Mouse (Mus musculus) embryonic facial prominence, embryonic 15.5 days (tissue): Measurements from ENCODE around the gene Bms1. TPM values are rescaled to one million over a fixed set of nuclear protein-coding genes. Genes with fewer than 3 reads are reported as not detected.

Source experiments
- ATAC-seq: fragments of 200-750 bp; cut with Nextera tagmentation; 2 replicates; pipeline ENCODE4 v1.8.0; 2017; ENCODE audit warnings: low read depth, moderate TSS enrichment; ENCODE audit not compliant: insufficient number of reproducible peaks, low FRiP score, low TSS enrichment
- H3K27ac ChIP-seq: fragments of 300-500 bp; sonication (generic); replicated peaks from 2 replicates; pipeline ENCODE4 v1.5.1; 2015; ENCODE audit warnings: mild to moderate bottlenecking, inconsistent platforms
- H3K27me3 ChIP-seq: fragments of 300-500 bp; sonication (generic); 2 replicates; pipeline ENCODE4 v1.6.1; 2015; ENCODE audit warnings: inconsistent platforms
- H3K36me3 ChIP-seq: fragments of 300-500 bp; sonication (generic); 2 replicates; pipeline ENCODE4 v1.6.1; 2015; ENCODE audit warnings: mild to moderate bottlenecking, inconsistent platforms
- H3K4me1 ChIP-seq: fragments of 300-500 bp; sonication (generic); 2 replicates; pipeline ENCODE4 v1.6.1; 2015; ENCODE audit warnings: inconsistent platforms
- H3K4me2 ChIP-seq: fragments of 300-500 bp; sonication (generic); replicated peaks from 2 replicates; pipeline ENCODE4 v1.6.1; 2015; ENCODE audit warnings: mild to moderate bottlenecking, inconsistent platforms
- H3K4me3 ChIP-seq: fragments of 300-500 bp; sonication (generic); replicated peaks from 2 replicates; pipeline ENCODE4 v1.5.1; 2015; ENCODE audit warnings: mild to moderate bottlenecking, inconsistent platforms
- H3K9ac ChIP-seq: fragments of 300-500 bp; sonication (generic); 2 replicates; pipeline ENCODE4 v1.6.1; 2015; ENCODE audit warnings: inconsistent platforms
- H3K9me3 ChIP-seq: fragments of 300-500 bp; sonication (generic); replicated peaks from 2 replicates; pipeline ENCODE4 v1.6.1; 2016; ENCODE audit warnings: inconsistent platforms
- WGBS: fragments of 180-500 bp; shearing (Covaris S2); methylation state at CpG from one replicate; pipeline ENCODE4 v1.1.7; 2015; 5-methylcytosine and 5-hydroxymethylcytosine counted together
- polyA plus RNA-seq: library from polyadenylated mRNA; unstranded; fragments of >200 nt; fragmentation: Nextera tagmentation; extraction: Ambion mirVana; gene quantifications from 2 replicates; pipeline ENCODE4 v1.2.1, GENCODE M21; 2015

Gene Bms1
- 31.1 and 32.6 TPM in 2 replicates for polyA plus RNA-seq

- Histone ChIP-seq H3K27ac (peak within 1 kb of the TSS; percentile 88), H3K27me3 (no peaks in the 10 kb centered on the region), H3K4me2 (peak within 1 kb of the TSS; percentile 55), H3K9ac (peak within 1 kb of the TSS; percentile 91), H3K4me3 (peak within 1 kb of the TSS; percentile 98), H3K9me3 (no peaks in the 10 kb centered on the region), H3K4me1 (peaks cover 11% of the 10 kb centered on the region), H3K36me3 (peaks cover 29% of the 10 kb centered on the region)
- WGBS = under 1% methylated on average over 67 of the region's 67 CpGs
- ATAC-seq = peak; percentile 95
These were observed at the start of gene Bms1 for GRCm38 (mm10) chr6:118419050-118419920. Gene Bms1 (minus strand): TSS chr6:118419474.

GRCm38 (mm10) chr6:118462069-118462705 lies 42.9 kb upstream of the Bms1 start:
- 81% methylated on average over 15 of the region's 15 CpGs for WGBS
- no peak overlapping the region for H3K27ac ChIP-seq

GRCm38 (mm10) chr6:118457726-118458125 lies 38.5 kb upstream of the Bms1 start:
- Histone ChIP-seq H3K4me1 (peaks cover 10% of the 10 kb centered on the region), H3K4me2 (no peak overlapping the region), H3K27ac (no peak overlapping the region), H3K27me3 (no peaks in the 10 kb centered on the region), H3K9me3 (no peaks in the 10 kb centered on the region), H3K4me3 (no peak overlapping the region), H3K36me3 (peaks cover 21% of the 10 kb centered on the region), H3K9ac (no peak overlapping the region)
- no peak for ATAC-seq
- WGBS = 90% methylated on average over 1 of the region's 1 CpGs

More at GRCm38 (mm10) chr6:118462069-118462705, 42.9 kb upstream of the Bms1 start:
- Histone ChIP-seq H3K9me3 (no peaks in the 10 kb centered on the region), H3K4me1 (no peaks in the 10 kb centered on the region), H3K9ac (no peak overlapping the region), H3K36me3 (peaks cover 55% of the 10 kb centered on the region), H3K4me2 (no peak overlapping the region), H3K4me3 (no peak overlapping the region), H3K27me3 (no peaks in the 10 kb centered on the region)
- ATAC-seq = no peak

GRCm38 (mm10) chr6:118455042-118455631 lies 35.9 kb upstream of the Bms1 start, which contains the start of gene Zfp248:
Gene Zfp248 (minus strand): TSS chr6:118455528.
- Histone ChIP-seq H3K9me3 (no peaks in the 10 kb centered on the region), H3K27ac (peak within 1 kb of the TSS; percentile 97), H3K36me3 (peaks cover 14% of the 10 kb centered on the region; the same call in 1 of the 2 replicates), H3K27me3 (no peaks in the 10 kb centered on the region), H3K9ac (peak within 1 kb of the TSS; percentile 80), H3K4me3 (peak within 1 kb of the TSS; percentile 82), H3K4me2 (peak within 1 kb of the TSS; percentile 76), H3K4me1 (peaks cover 10% of the 10 kb centered on the region)
- peak; percentile 91 for ATAC-seq
- under 1% methylated on average over 43 of the region's 43 CpGs for WGBS

GRCm38 (mm10) chr6:118454452-118454851 lies 35.2 kb upstream of the Bms1 start:
- no peak for ATAC-seq
- Histone ChIP-seq H3K4me2 (peak overlapping the region; percentile 76), H3K27me3 (no peaks in the 10 kb centered on the region), H3K9me3 (no peaks in the 10 kb centered on the region), H3K4me3 (peak overlapping the region; percentile 82), H3K9ac (peak overlapping the region; percentile 80), H3K4me1 (peaks cover 10% of the 10 kb centered on the region), H3K36me3 (peaks cover 14% of the 10 kb centered on the region; the same call in 1 of the 2 replicates), H3K27ac (peak overlapping the region; percentile 97)
- WGBS = 23% methylated on average over 8 of the region's 8 CpGs

- Histone ChIP-seq H3K36me3 (peaks cover 49% of the 10 kb centered on the region), H3K4me3 (no peak overlapping the region)
- WGBS = 83% methylated on average over 4 of the region's 4 CpGs
These were observed 12.2 kb upstream of the Bms1 start for GRCm38 (mm10) chr6:118431502-118431901.

GRCm38 (mm10) chr6:118426666-118427065 lies 7.4 kb upstream of the Bms1 start:
- WGBS = 80% methylated on average over 1 of the region's 1 CpGs
- Histone ChIP-seq H3K36me3 (peaks cover 41% of the 10 kb centered on the region), H3K9me3 (peaks cover 6% of the 10 kb centered on the region; the same call in 1 of the 2 replicates), H3K27ac (no peak overlapping the region), H3K4me2 (no peak overlapping the region), H3K4me3 (no peak overlapping the region), H3K27me3 (no peaks in the 10 kb centered on the region), H3K9ac (no peak overlapping the region), H3K4me1 (no peaks in the 10 kb centered on the region)
- no peak for ATAC-seq

More at GRCm38 (mm10) chr6:118431502-118431901, 12.2 kb upstream of the Bms1 start:
- Histone ChIP-seq H3K4me1 (no peaks in the 10 kb centered on the region), H3K27ac (no peak overlapping the region), H3K9ac (no peak overlapping the region), H3K27me3 (no peaks in the 10 kb centered on the region), H3K9me3 (peaks cover 6% of the 10 kb centered on the region; the same call in 1 of the 2 replicates), H3K4me2 (no peak overlapping the region)
- no peak for ATAC-seq

- ATAC-seq = no peak
- 86% methylated on average over 1 of the region's 1 CpGs for WGBS
- no peak overlapping the region for H3K27ac ChIP-seq
- H3K4me3 ChIP-seq = no peak overlapping the region
- no peaks in the 10 kb centered on the region for H3K27me3 ChIP-seq
- no peaks in the 10 kb centered on the region for H3K9me3 ChIP-seq
- no peaks in the 10 kb centered on the region for H3K4me1 ChIP-seq
- H3K9ac ChIP-seq = no peak overlapping the region
- peaks cover 78% of the 10 kb centered on the region for H3K36me3 ChIP-seq
- no peak overlapping the region for H3K4me2 ChIP-seq
These were observed 8.8 kb downstream of the Bms1 start for GRCm38 (mm10) chr6:118410428-118410827.

- Histone ChIP-seq H3K4me3 (no peak overlapping the region), H3K9ac (no peak overlapping the region), H3K4me2 (no peak overlapping the region), H3K4me1 (no peaks in the 10 kb centered on the region), H3K9me3 (no peaks in the 10 kb centered on the region), H3K27ac (no peak overlapping the region), H3K27me3 (no peaks in the 10 kb centered on the region), H3K36me3 (peaks cover 79% of the 10 kb centered on the region)
- ATAC-seq = no peak
- 84% methylated on average over 5 of the region's 5 CpGs for WGBS
These were observed 10.8 kb downstream of the Bms1 start for GRCm38 (mm10) chr6:118408510-118408909.

GRCm38 (mm10) chr6:118406421-118406820 lies 12.9 kb downstream of the Bms1 start:
- no peak overlapping the region for H3K9ac ChIP-seq
- ATAC-seq = no peak
- no peak overlapping the region for H3K27ac ChIP-seq
- H3K4me2 ChIP-seq = no peak overlapping the region
- H3K27me3 ChIP-seq = no peaks in the 10 kb centered on the region
- peaks cover 76% of the 10 kb centered on the region for H3K36me3 ChIP-seq
- no peak overlapping the region for H3K4me3 ChIP-seq
- H3K4me1 ChIP-seq = no peaks in the 10 kb centered on the region
- no peaks in the 10 kb centered on the region for H3K9me3 ChIP-seq
- WGBS = 85% methylated on average over 4 of the region's 4 CpGs

- H3K27me3 ChIP-seq = no peaks in the 10 kb centered on the region
- H3K9ac ChIP-seq = no peak overlapping the region
- no peak overlapping the region for H3K4me2 ChIP-seq
- H3K36me3 ChIP-seq = peaks cover 66% of the 10 kb centered on the region
- no peak overlapping the region for H3K4me3 ChIP-seq
- no peak overlapping the region for H3K27ac ChIP-seq
- no peak for ATAC-seq
- no peaks in the 10 kb centered on the region for H3K9me3 ChIP-seq
- no peaks in the 10 kb centered on the region for H3K4me1 ChIP-seq
These were observed 28.5 kb downstream of the Bms1 start for GRCm38 (mm10) chr6:118390746-118391145.
